Mouse (Mus musculus): ENCODE measurements around the gene Spaca3.

Spaca3 gene

DNA sequence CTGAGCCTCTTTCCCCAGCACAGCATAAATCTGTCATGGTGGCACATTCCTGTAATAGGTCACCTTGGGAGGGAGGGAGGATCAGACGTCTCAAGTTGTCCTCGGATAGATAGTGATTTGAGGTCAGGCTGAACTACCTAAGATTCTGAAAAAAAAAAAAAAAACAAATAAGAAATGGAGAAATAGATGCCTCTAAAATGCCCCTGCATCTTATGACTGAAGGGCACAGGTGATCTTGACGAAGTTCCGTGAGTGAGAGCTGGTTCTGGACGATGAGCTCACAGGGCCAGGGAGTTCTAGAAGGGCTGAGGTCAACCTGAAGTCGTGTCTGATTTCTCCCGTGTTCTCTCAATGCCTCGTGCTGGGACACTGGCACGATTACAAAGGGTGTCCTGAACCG is at the start of gene Spaca3:
TSS of gene Spaca3 (plus strand) at position 301 of the 400 bp plus-strand sequence.
- 81% methylated on average over 10 of the region's 10 CpGs for WGBS

DNA sequence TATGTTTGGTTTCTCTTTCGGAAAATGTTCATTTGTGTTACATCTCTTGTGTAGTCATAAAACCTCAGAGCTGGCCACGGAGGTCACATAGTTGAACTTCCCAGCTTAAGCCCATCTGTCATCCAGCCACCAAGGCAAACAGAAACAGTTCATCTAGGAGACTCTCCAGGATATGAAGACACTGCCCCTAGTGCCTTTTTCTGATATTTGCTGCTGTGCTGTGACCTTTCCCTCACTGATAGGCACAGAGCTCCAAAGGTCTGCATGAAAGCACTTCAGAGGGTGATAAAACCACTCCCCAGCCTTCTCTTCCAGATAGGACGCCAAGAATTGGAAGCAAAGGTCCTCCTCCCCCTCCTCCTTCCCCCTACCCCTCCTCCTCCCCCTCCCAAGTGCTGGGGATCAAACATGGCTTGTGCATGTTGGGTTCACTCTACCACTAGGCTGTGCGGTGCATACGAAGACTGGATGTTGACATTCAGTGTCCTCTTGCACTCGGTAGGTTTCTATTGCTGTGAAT is 49.6 kb upstream of the Spaca3 start:
- whole genome bisulfite sequencing = 86% methylated on average over 6 of the region's 6 CpGs

DNA sequence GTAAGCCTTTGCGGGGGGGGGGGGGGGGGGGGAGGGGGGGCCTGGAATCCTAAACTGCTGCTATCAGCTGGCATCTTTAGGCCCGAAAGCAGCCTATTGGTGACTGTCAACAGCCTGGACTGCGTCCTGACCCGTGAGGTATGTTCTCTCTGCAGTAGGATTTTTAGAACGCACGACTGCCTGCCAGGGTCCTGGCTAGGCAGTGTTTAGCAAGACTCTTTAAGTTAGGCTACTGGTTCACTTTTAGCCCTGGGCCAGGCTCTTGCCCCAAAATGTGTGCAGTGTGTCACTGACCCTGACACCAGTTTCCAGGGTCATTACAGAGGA is 48.5 kb upstream of the Spaca3 start:
- WGBS = 50% methylated on average over 6 of the region's 6 CpGs

DNA sequence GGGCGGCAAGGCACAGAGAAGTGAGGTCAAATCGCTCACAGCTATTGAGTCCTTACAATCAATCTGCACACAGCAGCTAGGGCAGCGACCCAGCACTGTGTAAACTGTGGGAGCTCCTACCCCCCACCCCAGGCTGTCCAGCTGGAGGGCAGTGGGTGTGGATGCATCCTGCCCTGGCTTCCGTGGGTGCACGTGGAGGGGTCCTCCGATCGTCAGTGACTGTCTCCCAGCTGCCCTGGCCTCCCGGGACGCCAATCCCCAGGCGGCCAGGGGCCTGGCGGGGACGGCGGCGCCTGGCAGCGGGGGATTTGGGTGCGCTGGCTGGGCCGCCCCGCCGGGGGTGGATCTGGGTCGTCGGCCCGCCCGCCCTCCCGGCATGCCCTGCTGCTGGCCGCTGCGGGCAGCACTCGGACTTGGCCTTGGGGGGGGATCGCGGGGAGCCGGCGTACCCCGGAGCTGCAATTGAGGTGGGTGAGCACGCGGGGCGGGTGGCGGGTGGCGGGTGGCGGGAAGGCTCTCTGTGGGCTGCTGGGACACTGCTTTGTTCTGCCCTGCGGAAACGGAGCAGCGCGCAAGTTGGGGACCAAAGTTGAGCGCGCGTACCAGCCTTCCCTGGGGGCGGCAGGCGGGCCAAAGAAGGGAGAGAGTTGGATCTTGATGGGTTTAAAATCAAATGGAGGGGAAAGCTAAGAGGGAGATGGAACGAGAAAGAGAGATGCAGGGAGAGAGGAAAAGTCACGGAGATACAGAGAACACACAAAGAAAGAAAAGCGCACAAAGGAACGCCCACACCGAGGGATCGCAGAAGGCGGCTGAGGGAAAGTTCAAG is 48.0 kb upstream of the Spaca3 start, which contains the start of gene Tmem98:
TSS of gene Tmem98 (plus strand) at position 183 of the 829 bp plus-strand sequence.
- 4% methylated on average over 54 of the region's 54 CpGs for WGBS

DNA sequence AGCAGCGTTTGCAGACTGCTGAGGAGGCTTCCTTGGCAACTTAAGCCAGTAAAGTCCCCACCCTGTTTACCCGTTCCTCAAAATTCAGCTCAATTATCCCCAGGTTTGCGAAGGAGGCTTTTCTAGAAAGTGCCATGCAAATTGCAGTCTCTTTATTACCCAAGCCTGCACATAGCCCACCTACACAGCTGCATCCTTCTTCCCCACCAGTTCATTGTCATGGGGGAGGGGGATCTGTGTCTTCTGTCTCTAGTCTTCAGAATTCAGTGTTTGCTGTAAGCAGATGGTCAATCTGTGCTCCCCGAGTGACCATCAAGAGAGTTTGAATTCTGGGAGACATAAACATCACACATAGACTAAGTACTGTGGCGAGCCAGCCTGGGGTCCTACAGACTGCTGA is 47.0 kb upstream of the Spaca3 start:
- WGBS = 29% methylated on average over 5 of the region's 5 CpGs

DNA sequence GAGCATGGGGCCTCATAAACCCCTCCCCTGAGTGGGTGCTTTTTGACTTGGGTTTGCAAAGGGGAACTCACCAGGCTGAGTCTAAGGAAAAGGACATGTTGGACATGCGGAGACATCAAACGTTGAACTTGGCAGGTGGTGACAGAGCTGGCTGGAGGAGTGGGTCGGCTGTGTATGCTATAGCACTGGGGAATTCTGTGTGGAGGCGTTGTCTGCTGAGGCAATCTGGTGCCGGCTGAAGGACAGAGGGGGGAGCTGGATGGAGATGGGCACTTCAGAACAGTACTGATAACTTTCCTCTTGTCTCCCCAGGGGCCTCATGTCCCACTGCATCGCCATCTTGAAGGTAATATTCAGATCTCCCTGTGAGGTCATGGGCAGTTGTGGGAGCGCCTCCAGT is 42.8 kb upstream of the Spaca3 start:
- WGBS = 64% methylated on average over 7 of the region's 7 CpGs

DNA sequence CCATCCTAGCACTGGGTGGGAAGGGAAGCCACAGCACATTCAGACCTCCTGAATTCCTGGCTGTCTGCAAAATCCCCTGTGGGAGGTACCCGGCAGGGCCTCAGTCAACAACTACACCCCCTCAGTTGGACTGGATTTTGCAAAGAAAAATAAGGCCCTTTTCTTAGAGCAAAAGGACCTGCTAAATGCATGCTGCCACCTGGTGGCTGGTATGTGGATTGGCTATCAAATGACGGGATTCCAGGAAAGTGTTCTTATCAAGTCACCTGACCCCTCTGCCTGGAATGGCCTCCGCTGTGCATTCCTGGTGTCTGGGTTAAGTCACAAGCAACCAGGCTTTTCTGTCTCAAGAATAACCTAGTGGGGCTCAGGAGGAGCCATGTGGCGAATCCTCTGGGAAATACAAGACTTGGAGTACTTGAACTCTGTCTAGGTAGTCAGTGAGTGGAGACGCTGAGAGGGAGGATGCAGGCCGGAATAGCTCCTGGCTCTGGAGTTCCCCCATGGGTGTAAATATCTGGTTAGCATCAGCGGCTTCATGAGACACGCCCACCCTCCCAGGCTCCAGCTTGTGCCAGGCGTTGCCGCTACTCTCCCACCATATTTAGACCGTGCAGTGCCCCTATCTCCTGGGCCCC is 40.0 kb upstream of the Spaca3 start:
- WGBS = 41% methylated on average over 11 of the region's 11 CpGs

DNA sequence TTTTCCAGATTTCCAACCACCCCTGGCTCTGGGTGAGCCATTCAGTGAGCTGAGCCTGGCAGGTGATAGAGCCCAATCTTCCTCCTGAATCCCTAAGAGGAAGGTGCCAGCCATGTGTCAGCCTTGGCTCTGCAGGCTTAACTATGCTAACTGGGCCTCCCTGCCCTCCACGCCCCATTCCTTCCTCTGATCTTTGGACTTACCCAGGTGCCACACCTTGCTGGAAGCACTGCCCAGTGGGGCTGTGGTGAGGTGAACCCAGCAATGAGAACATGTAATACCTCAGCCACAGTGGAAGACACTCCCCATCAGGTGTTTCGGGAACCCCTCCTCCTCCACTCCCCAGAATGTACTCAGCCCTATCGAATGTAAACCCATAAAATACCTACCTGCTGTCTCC is 38.1 kb upstream of the Spaca3 start:
- 90% methylated on average over 3 of the region's 3 CpGs for WGBS

DNA sequence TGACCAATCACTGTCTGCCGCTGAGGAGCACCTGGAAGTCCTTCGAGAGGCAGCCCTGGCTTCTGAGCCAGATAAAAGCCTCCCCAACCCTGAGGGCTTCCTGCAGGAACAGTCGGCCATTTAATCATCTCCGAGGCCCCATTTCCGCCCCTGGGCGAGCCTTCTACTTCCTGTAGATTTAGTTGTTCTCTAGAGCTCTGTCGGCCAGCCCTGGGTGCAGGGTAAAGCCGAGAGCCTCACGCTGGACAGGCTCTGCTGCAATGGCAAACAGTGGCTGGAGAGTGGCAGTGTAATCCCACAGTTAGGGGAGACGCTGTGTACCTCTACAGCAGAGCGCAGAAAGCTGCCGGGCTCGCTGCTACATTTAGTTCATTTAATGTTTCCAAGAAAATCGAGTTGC is 36.9 kb upstream of the Spaca3 start:
- WGBS = 41% methylated on average over 14 of the region's 14 CpGs

DNA sequence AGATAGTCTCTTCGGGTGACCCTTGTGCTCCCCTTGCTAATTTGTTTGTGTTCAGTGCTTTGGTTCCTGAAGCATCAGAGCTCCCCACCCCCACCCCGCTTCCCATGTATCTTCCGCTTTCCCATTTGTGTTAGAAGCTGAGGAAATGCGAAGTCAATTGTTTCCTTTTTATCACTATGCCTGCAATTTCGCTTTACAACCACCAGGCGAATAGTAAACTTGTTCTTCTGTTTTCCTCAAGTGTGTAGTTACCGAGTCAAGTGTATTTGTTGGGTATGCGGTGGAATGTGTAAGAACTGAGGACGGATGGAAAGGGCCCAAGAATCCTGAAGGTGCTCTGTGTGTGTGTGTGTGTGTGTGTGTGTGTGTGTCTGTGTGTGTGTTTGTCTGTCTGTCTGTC is 36.4 kb upstream of the Spaca3 start:
- 80% methylated on average over 9 of the region's 9 CpGs for whole genome bisulfite sequencing

DNA sequence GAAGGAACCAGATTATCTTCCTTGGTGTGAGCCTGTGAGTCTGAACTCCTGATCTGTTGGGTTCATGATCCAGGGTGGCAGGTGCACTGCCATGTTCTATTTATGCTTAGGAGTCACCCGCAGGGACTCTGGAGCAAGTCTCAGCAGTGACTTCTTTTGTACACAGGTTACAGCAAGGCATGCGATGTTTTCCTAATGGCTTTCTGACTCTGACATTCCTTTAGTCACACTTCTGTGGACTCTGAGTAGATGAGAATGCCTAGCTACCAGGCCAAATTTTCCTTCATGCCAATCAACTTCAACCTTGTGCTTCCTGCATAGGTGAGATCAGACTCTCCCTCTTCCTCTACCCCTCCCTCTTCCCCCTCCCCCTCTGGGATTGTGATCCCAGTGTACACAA is 22.8 kb upstream of the Spaca3 start:
- 90% methylated on average over 2 of the region's 2 CpGs for WGBS

DNA sequence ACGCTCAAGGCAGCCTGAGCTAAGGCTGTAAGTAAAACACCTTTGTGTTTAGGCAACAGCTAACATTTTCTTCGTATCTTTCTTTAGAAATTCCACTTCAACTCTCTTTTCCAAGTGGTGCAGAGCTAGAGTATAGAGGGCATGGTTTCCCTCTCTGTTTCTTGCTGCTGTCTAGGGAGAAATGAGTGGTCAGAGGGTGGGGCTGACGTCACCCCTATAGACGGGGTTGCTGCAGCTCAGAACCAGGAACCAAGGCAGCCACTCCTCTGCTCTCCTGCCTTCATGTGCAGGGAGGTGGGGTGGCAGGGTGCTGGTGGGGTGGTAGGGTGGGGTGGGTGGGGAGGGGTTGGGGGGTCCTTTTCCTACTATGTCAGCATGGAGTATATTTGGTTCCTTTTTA is 22.3 kb upstream of the Spaca3 start:
- WGBS = 90% methylated on average over 4 of the region's 4 CpGs

DNA sequence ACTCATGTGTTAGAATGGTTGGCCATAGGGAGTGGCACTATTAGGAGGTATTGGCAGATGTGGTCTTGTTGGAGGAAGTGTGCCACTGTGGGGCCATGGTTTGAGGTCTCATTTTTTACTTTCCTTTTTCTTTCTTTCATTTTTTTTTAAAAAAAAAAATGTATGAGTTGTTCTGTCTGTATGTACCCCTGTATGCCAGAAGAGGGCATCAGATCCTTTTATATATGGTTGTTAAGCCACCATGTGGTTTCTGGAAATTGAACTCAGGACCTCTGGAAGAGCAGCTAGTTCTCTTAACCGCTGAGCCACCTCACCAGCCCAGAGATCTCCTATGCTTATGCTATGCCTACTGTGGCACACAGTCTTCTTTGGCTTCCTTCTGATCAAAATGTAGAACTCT is 19.4 kb upstream of the Spaca3 start:
- 80% methylated on average over 1 of the region's 1 CpGs for WGBS

DNA sequence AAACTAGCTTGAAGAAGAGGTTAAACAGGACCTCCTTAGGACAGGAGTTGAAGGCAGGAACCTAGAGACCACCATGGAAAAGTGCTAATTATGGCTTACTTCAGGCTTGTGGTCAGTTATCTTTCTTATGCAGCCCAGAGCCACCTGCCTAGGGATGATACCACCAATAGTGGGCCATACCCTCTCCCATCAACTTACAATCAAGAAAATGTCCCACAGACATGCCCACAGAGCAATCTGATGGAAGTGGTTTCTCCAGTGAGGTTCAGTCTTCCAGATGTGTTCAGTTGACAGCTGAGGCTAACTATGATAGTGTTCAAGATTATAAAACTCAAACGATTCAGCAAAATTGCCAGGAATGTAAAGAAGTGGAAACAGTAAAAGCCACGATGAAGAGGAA is 14.7 kb upstream of the Spaca3 start:
- WGBS = 84% methylated on average over 2 of the region's 2 CpGs

DNA sequence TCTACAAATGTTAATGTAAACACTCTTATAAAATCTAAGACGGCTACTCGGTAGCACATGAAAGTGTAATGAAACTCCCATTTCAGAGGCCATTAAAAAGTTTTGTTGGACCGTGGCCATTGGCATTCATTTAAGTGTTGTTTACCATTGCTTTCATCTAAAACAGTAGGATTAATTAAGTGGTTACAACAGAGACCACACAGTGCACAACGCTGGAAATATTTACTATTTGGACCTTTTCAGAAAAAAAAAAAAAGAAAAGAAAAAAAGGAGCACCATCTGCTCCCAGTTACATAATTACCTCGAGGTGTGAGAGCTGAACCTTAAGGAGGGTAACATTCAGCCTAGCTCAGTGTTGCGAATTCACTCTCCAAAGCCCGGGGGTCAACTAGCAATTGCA is 12.7 kb upstream of the Spaca3 start:
- 38% methylated on average over 7 of the region's 7 CpGs for WGBS

DNA sequence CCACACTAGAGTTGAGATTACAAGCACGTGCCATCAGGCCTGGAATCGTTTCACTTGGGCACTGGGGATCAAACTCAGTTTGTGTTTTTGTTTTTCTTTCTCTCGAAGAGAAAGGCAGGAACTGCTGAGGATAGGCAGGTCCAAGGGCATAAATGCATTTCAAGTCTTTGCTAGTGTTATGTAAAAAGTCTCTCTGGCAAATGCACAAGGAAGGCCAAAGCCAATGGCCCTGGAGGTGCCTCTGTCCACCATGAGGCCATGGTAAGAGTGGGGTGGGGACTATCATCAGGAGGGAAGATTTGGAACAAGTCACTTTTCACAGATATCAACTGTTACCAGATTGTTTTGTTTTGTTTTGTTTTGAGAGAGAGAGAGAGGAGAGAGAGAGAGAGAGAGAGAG is 12.1 kb upstream of the Spaca3 start:
- WGBS = 47% methylated on average over 3 of the region's 3 CpGs

DNA sequence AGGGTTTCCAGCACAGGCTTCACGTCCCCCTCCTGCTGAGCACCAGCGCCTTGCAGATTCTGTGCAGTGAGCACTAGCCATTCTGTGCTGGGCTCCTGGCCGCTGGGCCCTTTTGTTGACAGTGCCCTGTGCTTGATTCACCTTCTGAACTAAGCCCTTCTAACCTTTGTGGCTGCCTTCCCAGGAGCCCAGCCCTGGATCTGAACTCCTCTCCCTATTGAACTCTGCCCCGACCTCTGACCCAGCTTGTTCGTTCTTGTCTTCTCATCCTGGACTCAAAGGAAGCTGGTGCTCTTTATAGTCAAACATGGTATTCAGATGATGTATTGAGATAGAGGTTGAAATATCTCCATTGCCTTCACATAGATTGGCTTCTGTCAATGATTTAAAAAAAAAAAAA is 10.0 kb upstream of the Spaca3 start:
- 79% methylated on average over 5 of the region's 5 CpGs for WGBS

DNA sequence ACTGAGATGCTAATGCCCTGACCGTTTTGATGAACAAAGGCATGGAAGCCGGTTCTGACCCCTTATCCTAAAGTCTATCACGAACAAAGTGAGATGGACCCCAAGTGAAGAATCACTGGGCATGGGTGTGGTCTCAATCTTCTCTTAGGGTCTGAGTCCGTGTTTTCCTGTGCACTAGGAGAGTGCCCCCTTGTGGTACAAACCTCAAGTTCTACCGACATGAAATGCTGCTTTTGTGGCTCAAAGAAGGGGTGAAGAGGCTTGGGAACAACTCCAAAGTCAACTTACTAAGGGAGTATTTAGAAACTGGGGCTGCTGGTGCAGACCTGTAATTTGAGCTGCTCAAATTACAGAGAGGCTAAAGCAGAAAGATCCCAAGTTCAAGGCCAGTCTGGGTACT is 6.3 kb upstream of the Spaca3 start:
- WGBS = 60% methylated on average over 5 of the region's 5 CpGs

DNA sequence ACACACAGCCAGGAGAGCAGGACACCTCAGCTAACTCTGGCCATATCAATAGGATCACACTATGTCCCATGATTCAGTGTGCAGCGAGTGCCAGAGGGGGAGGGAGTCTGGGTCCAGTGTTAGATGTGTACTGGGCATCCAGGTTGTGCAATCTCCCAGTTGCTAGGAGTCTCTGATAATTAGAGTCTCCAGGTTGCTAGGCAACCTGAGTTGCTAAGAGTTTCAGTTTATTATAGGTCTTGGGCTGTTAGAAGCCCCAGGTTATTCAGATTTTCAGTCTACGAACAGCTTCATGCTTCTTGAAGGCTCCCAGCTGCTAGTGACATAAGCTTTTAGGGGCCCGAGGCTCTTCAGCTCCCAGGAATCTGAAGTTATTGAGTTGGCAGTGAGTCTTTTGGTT is 5.2 kb upstream of the Spaca3 start:
- WGBS = 42% methylated on average over 3 of the region's 3 CpGs

DNA sequence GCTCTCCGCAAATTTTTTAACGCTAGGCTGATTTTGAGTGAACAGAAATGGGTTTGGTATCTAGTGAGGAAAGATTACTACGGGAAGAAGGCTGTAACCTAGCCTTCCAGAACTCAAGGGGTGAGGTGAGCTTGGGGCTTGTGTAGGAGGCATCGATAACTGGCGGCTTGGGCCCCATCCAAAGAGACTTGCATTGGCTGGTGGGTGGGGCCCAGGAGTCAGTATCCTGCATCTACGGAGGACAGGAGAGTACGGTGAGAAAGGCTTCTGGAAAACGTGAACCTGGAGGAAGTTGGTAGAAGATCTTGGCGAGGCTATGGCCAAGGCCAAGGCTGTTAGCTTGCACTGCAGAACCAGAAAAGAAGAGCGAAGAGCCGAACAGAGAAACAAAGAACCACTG is 3.7 kb upstream of the Spaca3 start:
- 92% methylated on average over 11 of the region's 11 CpGs for whole genome bisulfite sequencing

DNA sequence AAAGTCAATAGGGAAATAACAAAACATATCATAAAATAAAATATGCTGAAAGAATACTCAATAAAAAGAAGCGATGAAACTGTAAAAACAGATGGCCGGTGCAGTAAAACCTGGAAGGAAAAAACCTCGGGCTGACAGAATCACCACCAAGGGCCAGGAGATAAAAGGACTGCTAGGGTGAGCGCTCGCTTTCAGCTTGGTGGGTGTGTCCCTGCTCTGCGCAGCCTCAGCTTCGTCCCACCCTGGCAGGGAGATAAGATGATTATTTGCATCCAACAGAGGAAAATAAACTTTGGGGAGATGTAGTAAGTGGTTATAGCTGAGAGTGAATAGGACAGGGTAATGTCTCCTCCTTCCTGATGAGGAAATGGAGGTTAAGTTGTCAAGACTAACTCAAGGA is 3.3 kb upstream of the Spaca3 start:
- 76% methylated on average over 7 of the region's 7 CpGs for WGBS

DNA sequence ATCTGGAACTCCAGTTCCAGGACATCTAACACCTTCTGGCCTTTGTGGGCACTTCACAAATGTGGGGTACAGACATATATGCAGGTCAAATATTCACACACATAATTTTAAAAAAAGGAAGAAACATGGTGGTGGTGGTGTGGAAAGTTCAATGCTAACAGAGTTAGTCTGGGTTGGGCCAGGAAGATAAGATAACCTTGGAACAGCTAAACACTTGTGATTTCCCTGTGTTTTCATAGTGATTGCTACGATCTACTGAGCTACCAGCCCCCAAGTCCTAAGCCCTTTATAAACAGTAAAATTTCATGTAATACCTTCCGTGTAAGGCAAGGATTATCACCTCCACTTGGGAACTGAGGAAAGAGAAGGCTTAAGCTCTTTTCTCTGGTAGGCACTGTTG is 1.3 kb upstream of the Spaca3 start:
- 90% methylated on average over 2 of the region's 2 CpGs for WGBS

DNA sequence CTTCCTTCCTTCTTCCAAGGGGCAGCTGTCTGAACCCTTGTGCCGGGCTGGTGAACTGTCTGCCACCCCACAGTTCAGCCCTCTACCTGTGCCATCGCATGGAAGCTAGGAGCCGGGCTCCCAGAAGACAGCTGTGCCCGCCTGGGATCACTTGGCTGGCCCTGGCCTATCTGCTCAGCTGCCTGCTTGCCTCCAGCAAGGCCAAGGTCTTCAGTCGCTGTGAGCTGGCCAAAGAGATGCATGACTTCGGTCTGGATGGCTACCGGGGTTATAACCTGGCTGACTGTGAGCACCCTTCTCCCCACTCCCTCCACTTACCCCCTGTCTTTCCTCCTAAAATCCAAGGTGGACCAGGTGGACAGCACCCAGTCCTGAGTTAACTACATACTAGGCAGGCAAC is 4.8 kb downstream of the Spaca3 start:
- WGBS = 94% methylated on average over 7 of the region's 7 CpGs

Data from cerebral cortex, adult 2 months (tissue).